Comparison of ENCODE assay signal across 13 mouse cellular contexts in genomic region chr8:46789091-46789881, GRCm38 (mm10). TPM values are rescaled to one million over a fixed set of nuclear protein-coding genes. Genes with fewer than 3 reads are reported as not detected.
DNase-seq lines count a peak whose midpoint lies in the region; ATAC-seq and TF ChIP-seq lines count a peak whose summit lies in the region.
"Had no signal": no experiment of that assay in that cellular context is flagged by ENCODE, and none has a peak within 500 bp of the region (broad histone marks: within the 10 kb centered on the region; RNA-seq: fewer than 3 reads in every experiment).

No protein-coding gene starts in this region.

- DNase-seq in kidney, adult 2 months: no peak
- no peak for DNase-seq in kidney, adult 8-10 months
- peak; percentile 24 for DNase-seq in G1E (ENCODE audit: low spot score)
- peak; percentile 20 to 36 for DNase-seq in natural killer cell, adult 2 months (ENCODE audit: low spot score in 2 of 2)
- DNase-seq in gastrocnemius, adult 8-10 months (ENCODE audit: low spot score in 2 of 2): no peak
- DNase-seq: adrenal gland, adult 2 months; cerebellum, postnatal 14 days; thymus, adult 18-20 months had no signal

- H3K9me3 ChIP-seq in G1E (replicated peaks): no peaks in the 10 kb centered on the region
- H3K9me3 ChIP-seq in hindbrain, embryonic 16.5 days (ENCODE audit: control insufficient read depth, low read length): no peaks in the 10 kb centered on the region
- H3K9me3 ChIP-seq: limb, embryonic 15.5 days had no signal

- H3K36me3 ChIP-seq in kidney, adult 2 months (ENCODE audit: control insufficient read depth, insufficient read depth, low read length): no peaks in the 10 kb centered on the region
- H3K36me3 ChIP-seq in G1E (replicated peaks): peaks cover 29% of the 10 kb centered on the region
- no peaks in the 10 kb centered on the region for H3K36me3 ChIP-seq in hindbrain, embryonic 16.5 days (ENCODE audit: control insufficient read depth, insufficient read depth, low read length)

- H3K27ac ChIP-seq in kidney, adult 2 months (ENCODE audit: insufficient read depth, low read depth, low read length): no peak overlapping the region
- H3K27ac ChIP-seq in hindbrain, embryonic 16.5 days (ENCODE audit: low read depth, low read length): no peak overlapping the region
- H3K27ac ChIP-seq: hindbrain, postnatal 0 days; limb, embryonic 15.5 days had no signal

- TF ChIP-seq CTCF in kidney, adult 2 months (conservative IDR thresholded peaks at IDR 0.05; ENCODE audit: insufficient read depth, insufficient read length, low read depth, low read length): 0 out of 2 replicates have a peak, but pooled peaks have one; percentile 3
- TF ChIP-seq CTCF in G1E (IDR thresholded peaks at IDR 0.05; ENCODE audit: low read depth, low read length): no peak

- TF ChIP-seq POLR2A in kidney, adult 2 months (IDR thresholded peaks at IDR 0.05; ENCODE audit: low read depth, low read length): no peak

- H3K9ac ChIP-seq in hindbrain, embryonic 16.5 days (ENCODE audit: low read depth, low read length): no peak overlapping the region
- H3K9ac ChIP-seq: limb, embryonic 15.5 days had no signal

- no peak overlapping the region for H3K4me2 ChIP-seq in hindbrain, embryonic 16.5 days (ENCODE audit: low read length)
- H3K4me2 ChIP-seq: limb, embryonic 15.5 days had no signal

- H3K4me1 ChIP-seq in kidney, adult 2 months (ENCODE audit: control insufficient read depth, insufficient read depth, low read length): peaks cover 14% of the 10 kb centered on the region
- H3K4me1 ChIP-seq in G1E (ENCODE audit: insufficient read depth, low read depth, low read length): peaks cover 82% of the 10 kb centered on the region
- H3K4me1 ChIP-seq in hindbrain, embryonic 16.5 days (ENCODE audit: control insufficient read depth, insufficient read depth, low read depth, low read length): no peaks in the 10 kb centered on the region
- H3K4me1 ChIP-seq: limb, embryonic 15.5 days had no signal

- WGBS in kidney, adult 2 months: 74% methylated on average over 5 of the region's 5 CpGs
- 90% methylated on average over 5 of the region's 5 CpGs for WGBS in hindbrain, embryonic 16.5 days

- peak; percentile 55 for ATAC-seq in G1E (ENCODE audit: extremely low read depth, insufficient number of reproducible peaks, low FRiP score, poor library complexity, severe bottlenecking)
- peak; percentile 60 to 81 for ATAC-seq in hematopoietic stem cell, adult 5-6 weeks (replicated peaks in 1 of 2; ENCODE audit: insufficient read depth in 1 of 2, low FRiP score in 2 of 2, low TSS enrichment in 1 of 2, low read depth in 1 of 2, poor library complexity in 2 of 2, severe bottlenecking in 2 of 2)
- ATAC-seq in hindbrain, embryonic 16.5 days: no peak
- ATAC-seq: hindbrain, postnatal 0 days had no signal

- no peaks in the 10 kb centered on the region for H3K27me3 ChIP-seq in kidney, adult 2 months (replicated peaks; ENCODE audit: control insufficient read depth, insufficient read depth, low read length)
- H3K27me3 ChIP-seq in G1E (ENCODE audit: insufficient read depth, low read length): no peaks in the 10 kb centered on the region
- no peaks in the 10 kb centered on the region for H3K27me3 ChIP-seq in hindbrain, embryonic 16.5 days (replicated peaks; ENCODE audit: control insufficient read depth, insufficient read depth, low read length)
- H3K27me3 ChIP-seq: limb, embryonic 15.5 days had no signal

- H3K4me3 ChIP-seq in kidney, adult 2 months (ENCODE audit: insufficient read depth, low read depth, low read length): no peak overlapping the region
- no peak overlapping the region for H3K4me3 ChIP-seq in G1E (ENCODE audit: low read depth, low read length)
- no peak overlapping the region for H3K4me3 ChIP-seq in hindbrain, embryonic 16.5 days (ENCODE audit: low read length)
- H3K4me3 ChIP-seq: limb, embryonic 15.5 days; myocyte had no signal

RNA-seq across cellular contexts. Expression of gene Irf2, which starts 49.8 kb away (rescaled TPM):
- 9.2 and 12.6 TPM in 2 replicates for polyA plus RNA-seq in kidney, adult 2 months (2012; rRNA removed)
- 106 and 111 TPM in 2 replicates for total RNA-seq in G1E (2014; fragmentation: Nextera tagmentation)
- 8.8 and 13.4 TPM in 2 replicates for total RNA-seq in G1E (2017)
- polyA plus RNA-seq in G1E (2012): 13.4 and 16.3 TPM in 2 replicates
- total RNA-seq in hematopoietic stem cell, adult 5-6 weeks (2017): 44.8 and 71.7 TPM in 2 replicates
- polyA plus RNA-seq in hindbrain, embryonic 16.5 days (2015; fragmentation: Nextera tagmentation; extraction: Ambion mirVana): 11.1 TPM in 2 replicates
- total RNA-seq in gastrocnemius, adult 8-10 months (2022): 10 to 100 TPM; 24.9 to 35.0 (median 31.2) TPM

Comparison
In these comparisons a context has a peak if more than half of its experiments do, and no peak if none do; other contexts are left out.
1. DNase-seq: peak in G1E (single experiment) and natural killer cell, adult 2 months (2 of 2); none in kidney, adult 2 months (single experiment), kidney, adult 8-10 months (0 of 2) and gastrocnemius, adult 8-10 months (0 of 2).